Mouse (Mus musculus) lung, postnatal 0 days (tissue): Measurements from ENCODE around the gene Morc2a.
A peak's percentile ranks its signal among the peaks of the same experiment; 100 is the strongest.

Experiments used
- CTCF ChIP-seq: IDR thresholded peaks from 2 replicates; pipeline ENCODE4 v1.5.1; 2016; ENCODE audit warnings: antibody characterized with exemption, mild to moderate bottlenecking
- EP300 ChIP-seq: IDR thresholded peaks from 2 replicates; pipeline ENCODE4 v1.6.1; 2016; ENCODE audit warnings: antibody characterized with exemption, mild to moderate bottlenecking, control low read depth

- peak; percentile 8; the same call in 1 of the 2 replicates for TF ChIP-seq CTCF
- no peak for TF ChIP-seq EP300
Observed at GRCm38 (mm10) chr11:3677204-3677603, 28.2 kb downstream of the Morc2a start.
